Mouse (Mus musculus): ENCODE data around the gene Dyrk1b.
"Not testable (repeated sequence)": the region's sequence is repeated elsewhere in the genome, so short reads cannot be mapped to it uniquely, and the experiment has no call there.

The Dyrk1b gene

DNA sequence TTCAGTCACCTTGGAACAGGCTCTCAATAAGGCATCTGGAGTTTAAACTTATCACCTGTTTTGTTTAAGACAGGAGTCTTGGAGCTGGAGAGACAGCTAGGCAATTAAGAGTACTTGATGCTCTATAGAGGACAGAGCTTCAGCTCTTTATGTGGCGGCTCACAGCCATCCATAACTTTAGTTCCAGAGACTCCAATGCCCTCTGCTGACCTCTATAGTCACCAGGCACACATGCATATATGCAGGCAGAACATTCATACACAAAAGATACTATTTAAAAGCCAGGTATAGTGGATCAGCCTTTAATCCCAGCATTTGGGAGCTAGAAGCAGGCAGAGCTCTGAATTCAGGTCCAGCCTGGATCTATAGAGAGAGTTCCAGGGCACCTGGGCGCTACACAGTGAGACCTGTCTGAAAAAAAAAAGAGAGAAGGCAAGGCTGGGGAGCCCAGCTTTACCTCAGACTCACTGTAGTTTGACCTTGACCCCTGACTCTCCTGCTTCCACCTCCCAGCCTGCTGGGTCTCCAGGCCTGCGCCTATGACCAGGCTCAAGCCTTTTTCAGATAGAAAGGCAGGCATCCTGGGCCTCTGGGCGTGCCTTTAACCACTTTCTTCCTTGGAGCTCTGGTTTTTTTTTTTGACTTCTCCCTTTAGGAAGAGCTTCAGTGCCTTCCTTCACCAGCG lies 16.3 kb downstream of the Dyrk1b start:
- DNase-seq (ENCODE audit: low spot score in 2 of 2) = no peak

DNA sequence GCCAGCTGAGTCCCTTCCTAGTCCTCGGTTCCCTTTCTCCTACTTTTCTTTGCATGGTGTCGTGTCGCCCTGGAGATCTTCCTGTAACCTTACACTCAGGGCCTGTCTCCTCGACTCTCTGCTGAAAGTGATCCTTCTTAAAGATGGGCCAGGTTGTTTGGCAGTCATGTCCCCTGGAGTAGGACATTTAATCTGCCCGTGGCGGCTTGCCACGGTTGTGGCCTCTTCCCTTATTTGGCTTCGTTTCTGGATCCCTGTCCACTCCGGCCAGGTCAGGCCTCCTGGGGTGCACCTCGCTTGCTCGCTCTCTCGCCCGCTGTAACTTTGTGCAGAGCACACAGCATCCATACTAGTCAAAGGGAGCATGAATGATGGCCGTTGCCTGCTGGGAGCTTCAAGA lies 17.3 kb downstream of the Dyrk1b start:
- DNase-seq (ENCODE audit: low spot score in 2 of 2) = no peak

DNA sequence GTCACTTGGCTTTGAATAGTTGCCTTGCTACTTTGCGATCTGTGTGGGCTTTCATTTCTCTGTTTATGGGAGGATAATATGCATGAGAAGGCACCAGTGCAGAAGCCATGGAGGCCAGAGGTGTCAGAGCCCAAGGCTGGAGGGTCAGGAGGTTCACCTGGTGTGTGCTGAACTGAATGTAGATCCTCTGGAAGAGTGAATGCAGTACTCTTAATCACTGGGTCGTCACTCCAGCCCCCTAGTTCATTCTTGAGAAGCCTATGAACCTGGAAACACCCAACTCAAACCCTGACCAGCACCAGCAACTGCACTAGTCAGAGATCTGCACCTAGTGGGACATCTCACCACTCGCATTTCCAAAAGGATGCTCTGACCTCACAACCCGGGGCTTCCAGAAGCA lies 19.8 kb downstream of the Dyrk1b start:
- DNase-seq (ENCODE audit: low spot score in 2 of 2) = no peak

DNA sequence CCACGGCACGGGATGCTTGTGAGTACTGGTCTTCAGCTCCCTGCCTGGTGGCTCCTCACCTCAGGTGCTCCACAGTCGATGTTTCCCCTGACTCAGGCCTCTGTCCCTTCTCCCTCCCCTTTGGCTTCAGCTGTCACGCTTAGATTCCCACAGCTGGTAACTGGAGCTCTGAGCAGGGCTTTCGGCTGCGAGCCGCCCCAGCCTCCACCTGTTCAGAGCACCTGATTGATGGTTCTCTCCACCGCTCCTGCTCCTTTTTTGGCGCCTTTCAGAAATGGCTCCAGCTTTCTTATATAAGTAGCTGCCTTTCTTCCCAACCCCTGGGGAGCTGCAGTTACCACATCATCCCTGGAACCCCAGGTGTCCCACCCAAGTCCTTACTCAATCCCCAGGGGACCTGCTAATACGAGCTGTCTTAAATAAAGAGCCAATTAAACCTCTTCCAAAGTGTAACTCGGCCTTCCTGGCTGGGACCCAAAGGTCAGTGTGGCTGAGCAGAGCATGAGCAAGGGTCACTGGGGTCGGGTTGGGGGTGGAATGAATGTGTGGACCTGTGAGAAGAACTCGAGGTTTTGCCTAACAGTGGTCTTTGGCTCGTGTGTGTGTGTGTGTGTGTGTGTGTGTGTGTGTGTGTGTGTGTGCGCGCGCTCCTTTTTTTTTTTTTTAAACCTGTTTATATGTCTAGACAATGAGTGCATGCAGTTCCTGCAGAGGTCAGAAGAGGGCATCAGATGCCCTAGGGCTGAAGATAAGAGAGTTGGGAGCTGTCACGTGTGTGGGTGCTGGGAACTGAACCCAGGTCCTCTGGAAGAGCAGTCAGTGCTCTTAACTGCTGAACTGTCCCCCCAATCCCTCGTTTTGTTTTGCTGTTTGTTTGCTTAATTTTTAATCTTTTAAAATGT lies 24.2 kb downstream of the Dyrk1b start:
- DNase-seq (ENCODE audit: low spot score in 2 of 2) = no peak

DNA sequence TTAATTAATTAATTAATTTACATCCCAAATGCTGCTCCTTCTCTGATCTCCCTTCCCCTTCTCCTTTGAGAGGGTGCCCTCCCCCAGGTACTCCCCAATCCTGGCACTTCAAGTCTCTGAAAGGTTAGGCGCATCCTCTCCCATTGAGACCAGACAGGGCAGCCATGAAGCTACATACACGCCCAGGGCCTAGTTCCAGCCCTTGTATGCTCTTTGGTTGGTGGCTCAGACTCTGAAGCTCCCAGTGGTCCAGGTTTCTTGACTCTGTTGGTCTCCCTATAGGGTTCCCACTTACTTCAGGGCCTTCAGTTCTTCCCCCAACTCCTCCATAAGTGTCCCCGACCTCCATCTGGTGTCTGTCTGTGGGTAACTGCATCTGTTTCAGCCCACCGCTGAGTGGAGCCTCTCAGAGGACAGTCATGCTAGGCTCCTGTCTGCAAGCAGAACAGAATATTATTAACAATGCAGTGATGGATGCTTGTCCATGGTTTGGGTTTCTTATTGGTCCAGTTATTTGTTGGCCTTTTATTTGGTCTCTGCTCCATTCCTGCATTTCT lies 26.9 kb downstream of the Dyrk1b start:
- DNase-seq (ENCODE audit: low spot score in 2 of 2) = peak; percentile 22 to 42

DNA sequence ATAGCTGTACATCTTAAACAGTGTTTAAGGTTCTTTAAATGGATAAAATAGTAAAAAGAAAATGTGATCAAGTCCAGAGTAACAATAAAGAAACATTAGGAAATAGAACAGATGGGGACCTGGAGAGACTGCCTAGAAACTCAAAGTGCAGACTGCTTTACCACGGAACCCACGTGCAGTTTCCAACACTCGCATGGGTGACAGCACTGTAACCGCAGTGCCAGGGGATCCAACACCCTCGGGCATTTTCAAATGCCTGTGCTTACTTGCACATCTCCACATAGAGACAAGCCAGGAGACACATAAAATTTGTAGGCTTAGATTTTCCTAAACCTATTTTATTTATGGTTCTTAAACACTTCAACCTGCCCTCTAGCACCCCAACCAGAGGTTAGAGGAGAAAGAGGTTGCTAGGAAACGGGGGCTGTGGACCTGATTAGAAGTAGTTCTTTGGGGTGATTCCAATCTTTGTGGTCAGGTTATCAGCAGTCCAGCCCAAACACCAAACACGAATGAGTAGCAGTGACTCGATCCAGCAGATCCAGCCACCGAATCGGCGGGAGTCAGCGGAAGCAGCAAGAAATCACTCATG lies 29.2 kb downstream of the Dyrk1b start:
- no peak for DNase-seq (ENCODE audit: low spot score in 2 of 2)

DNA sequence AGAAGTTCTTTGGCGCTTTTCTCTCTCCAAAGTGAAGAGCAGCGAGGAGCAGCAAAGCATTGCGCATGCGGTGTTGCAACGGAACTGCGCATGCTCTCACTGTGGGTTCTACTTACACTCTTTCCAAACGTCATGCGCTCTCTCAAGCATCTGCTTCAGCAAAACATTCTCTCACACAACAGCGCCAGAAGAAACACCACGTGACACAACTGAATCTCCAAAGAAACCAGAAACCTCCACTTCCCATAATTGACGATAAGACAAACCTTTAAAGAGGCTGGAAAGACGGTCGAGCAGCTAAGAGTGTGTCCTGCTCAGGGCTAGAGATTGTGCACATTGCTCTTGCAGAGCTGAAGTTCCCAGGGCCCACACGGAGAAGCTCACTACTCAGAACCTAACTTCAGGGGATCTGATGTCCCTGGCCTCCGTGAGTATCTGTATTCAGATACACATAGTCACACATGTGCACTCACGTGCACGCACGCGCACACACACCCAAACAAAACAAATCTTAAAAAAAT lies 29.8 kb downstream of the Dyrk1b start:
- DNase-seq (ENCODE audit: low spot score in 2 of 2) = peak; percentile 42 to 60

DNA sequence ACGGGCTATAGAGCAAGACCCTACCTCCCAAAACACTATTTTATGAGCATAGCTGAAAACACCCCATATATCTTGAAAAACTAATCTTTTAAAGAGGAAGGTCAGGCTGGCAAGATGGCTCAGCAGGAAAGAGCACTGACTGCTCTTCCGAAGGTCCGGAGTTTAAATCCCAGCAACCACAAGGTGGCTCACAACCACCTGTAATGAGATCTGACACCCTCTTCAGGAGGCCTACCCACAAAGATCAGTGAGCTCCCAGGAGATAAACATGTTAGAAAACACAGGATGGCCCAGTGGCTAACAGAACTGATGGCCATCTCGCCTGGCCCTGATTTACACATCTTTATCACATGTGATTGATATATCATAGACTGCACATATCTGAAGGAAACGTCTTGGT lies 31.5 kb downstream of the Dyrk1b start:
- no peak for DNase-seq (ENCODE audit: low spot score in 2 of 2)

DNA sequence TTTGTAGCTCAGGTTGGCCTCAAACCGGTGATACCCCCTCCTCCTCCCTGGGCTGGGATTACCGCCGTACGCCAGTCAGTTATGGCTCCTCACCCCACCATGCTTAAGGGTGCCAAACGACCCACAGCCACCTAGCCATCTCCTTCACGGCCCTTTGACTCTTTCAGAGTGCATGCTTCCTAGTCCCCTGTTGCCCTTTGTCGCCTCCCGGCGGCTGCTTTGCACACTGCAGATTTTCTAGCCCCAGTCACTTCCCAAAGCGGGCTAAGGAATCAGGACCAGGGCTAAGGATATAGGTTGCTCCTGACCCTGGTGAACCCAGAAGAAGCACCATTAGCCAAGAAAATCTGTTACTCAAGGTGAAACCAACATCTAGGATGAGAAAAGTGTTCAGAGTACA lies 34.9 kb downstream of the Dyrk1b start:
- peak; percentile 35 to 73 for DNase-seq (ENCODE audit: low spot score in 2 of 2)

DNA sequence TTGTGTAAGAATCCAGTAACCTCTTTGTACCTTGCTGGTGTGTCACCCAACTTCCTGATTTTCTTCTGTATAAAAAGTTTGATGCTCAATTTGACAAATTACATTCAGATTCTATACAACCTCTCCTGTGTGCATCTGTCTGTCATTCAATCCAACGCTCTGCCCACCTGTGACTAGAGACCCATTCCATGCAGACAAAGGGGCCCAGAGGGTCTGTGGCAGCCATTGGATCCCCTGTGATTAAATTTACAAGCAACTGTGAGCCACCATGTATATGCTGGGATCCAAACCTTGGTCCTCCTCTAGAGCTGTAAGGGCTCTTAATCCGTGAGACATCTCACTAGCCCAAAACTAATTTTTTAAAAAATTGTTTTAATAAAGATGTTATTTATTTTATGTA lies 36.7 kb downstream of the Dyrk1b start:
- not testable (repeated sequence) for DNase-seq (ENCODE audit: low spot score in 2 of 2)

DNA sequence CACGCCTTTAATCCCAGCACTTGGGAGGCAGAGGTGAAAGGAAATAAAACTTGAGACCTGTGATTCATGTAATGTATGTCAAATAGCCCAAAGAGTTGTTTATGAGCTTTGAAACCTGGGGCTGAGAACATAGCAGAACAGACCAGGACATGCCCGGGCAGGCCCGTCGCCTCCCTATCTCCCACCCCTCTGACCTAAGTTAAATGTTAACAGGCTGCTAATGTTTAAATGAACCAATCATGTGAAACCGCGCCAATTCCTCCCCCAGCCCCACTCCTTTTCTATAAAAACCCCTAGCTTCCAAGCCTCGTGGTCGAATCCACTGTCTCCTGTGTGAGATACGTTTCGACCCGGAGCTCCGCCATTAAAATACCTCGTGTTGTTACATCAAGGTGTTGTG lies 38.5 kb downstream of the Dyrk1b start:
- not testable (repeated sequence) for DNase-seq (ENCODE audit: low spot score in 2 of 2)

DNA sequence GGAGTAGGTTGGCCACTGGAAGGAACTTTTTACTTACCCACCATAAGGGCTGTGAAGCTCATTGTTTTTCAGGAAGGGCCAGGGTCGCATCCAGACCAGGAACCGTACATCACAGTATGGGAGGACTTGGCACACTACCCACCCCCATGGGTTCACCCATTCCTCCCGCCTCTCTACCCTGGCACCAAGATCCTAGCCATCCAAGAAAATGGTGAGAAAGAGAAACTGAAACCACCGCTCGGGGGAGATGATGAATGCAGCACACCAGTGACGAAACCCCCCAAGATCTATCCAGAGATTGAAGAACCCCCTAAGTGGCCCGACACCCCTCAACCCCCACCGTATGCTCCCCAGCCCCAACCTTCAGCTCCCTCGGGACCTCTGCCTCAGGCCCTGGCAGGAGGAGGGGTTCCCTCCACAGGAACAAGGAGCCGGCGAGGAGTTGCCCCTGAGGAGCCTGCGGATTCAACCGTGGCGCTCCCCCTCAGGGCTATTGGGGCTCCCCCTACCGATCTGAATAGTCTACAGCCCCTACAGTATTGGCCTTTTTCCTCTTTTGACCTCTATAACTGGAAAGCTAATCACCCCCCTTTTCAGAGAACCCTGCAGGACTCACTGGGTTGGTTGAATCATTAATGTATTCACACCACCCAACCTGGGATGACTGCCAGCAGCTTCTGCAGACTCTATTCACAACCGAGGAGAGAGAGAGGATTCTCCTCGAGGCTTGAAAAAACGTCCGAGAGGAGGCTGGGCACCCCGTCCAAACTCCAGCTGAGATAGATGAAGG lies 39.9 kb downstream of the Dyrk1b start:
- not testable (repeated sequence) for DNase-seq (ENCODE audit: low spot score in 2 of 2)

DNA sequence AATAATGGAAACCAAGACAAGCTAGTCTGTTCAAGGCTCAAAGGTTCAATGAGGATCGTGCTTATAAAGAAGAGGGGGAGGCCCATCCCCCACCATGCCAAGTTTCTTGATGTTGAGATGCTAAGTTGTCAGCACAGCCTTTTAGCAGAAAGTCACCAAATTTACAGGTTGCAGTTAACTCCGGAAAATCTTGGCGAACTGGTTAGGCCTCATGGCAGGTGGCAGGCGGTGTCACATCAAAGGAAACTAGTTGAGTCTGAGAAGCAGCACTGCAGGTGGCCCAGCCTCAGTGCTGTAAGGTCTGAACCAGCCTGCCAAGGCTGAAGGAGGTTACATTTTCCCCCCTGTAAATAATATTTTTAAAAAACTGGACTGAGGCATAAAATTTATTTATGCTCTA lies 47.6 kb downstream of the Dyrk1b start:
- DNase-seq (ENCODE audit: low spot score in 2 of 2) = peak; percentile 41 to 53

DNA sequence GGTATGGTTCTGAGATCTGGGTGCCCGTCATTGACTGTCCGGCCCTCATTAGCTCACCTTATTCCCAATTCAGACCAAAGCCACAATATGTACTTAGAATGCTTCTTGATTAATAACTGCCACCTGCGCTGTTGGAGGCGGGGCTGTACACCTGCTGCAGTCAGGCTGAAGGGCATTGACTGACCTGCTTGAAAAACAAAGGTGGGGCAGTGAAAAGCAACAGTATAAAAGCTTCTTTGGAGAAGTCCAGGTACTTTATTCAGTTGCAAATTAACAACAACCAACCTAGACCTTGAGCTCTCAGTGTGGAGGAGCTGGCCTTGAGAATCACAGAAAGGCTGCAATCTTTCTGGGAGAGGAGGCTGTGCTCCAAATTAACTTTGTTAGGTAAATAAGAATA lies 48.2 kb downstream of the Dyrk1b start:
- not testable (repeated sequence) for DNase-seq (ENCODE audit: low spot score in 2 of 2)

Data from thymus, postnatal 10 days (tissue).